Mouse (Mus musculus) erythroblast, embryonic 14.5 days (primary cell): Measurements from ENCODE around the gene Rnf6.

Experiments used
- GATA1 ChIP-seq: IDR thresholded peaks from 2 replicates; pipeline ENCODE4 v1.6.1; 2012; ENCODE audit warnings: low read length, inconsistent platforms, mixed read lengths
- TAL1 ChIP-seq: IDR thresholded peaks from 3 replicates; pipeline ENCODE4 v1.6.1; 2012; ENCODE audit warnings: low read length, inconsistent platforms, mixed read lengths

- TF ChIP-seq GATA1 (no peak), TAL1 (no peak)
Observed at GRCm38 (mm10) chr5:146232816-146233215, 11.5 kb upstream of the Rnf6 start.
